Mouse (Mus musculus): ENCODE results near the gene Ang4.
"Not testable (repeated sequence)": the region's sequence is repeated elsewhere in the genome, so short reads cannot be mapped to it uniquely, and the experiment has no call there.

Ang4 gene

GRCm38 (mm10) chr14:51773490-51773889, at the start of gene Ang4:
Gene Ang4 (minus strand): TSS chr14:51773590.
- no peak for DNase-seq

GRCm38 (mm10) chr14:51799746-51800145, 26.4 kb upstream of the Ang4 start, which contains the start of gene AY358078:
Gene AY358078 (plus strand): TSS chr14:51800046.
- no peak for DNase-seq

GRCm38 (mm10) chr14:51794106-51794505, 20.7 kb upstream of the Ang4 start:
- no peak for DNase-seq

GRCm38 (mm10) chr14:51789196-51789595, 15.8 kb upstream of the Ang4 start:
- no peak for DNase-seq

- DNase-seq, result no peak
Measured at GRCm38 (mm10) chr14:51787061-51787460, 13.7 kb upstream of the Ang4 start.

GRCm38 (mm10) chr14:51786335-51786734, 12.9 kb upstream of the Ang4 start:
- no peak for DNase-seq

GRCm38 (mm10) chr14:51778865-51779481, 5.6 kb upstream of the Ang4 start:
- no peak for DNase-seq

- DNase-seq, result no peak
Measured at GRCm38 (mm10) chr14:51777791-51778190, 4.4 kb upstream of the Ang4 start.

GRCm38 (mm10) chr14:51771378-51771777, 2.0 kb downstream of the Ang4 start:
- not testable (repeated sequence) for DNase-seq

GRCm38 (mm10) chr14:51755944-51756343, 17.4 kb downstream of the Ang4 start:
- DNase-seq, result no peak

- no peak for DNase-seq
Measured at GRCm38 (mm10) chr14:51740347-51741170, 32.8 kb downstream of the Ang4 start.

GRCm38 (mm10) chr14:51739150-51739993, 34.0 kb downstream of the Ang4 start:
- DNase-seq, result no peak

- peak; percentile 36 for DNase-seq
Measured at GRCm38 (mm10) chr14:51738411-51739149, 34.8 kb downstream of the Ang4 start.

- DNase-seq, result no peak
Measured at GRCm38 (mm10) chr14:51737967-51738366, 35.4 kb downstream of the Ang4 start.

- DNase-seq, result no peak
Measured at GRCm38 (mm10) chr14:51717083-51717482, 56.3 kb downstream of the Ang4 start, which contains the start of gene Gm5800. Gene Gm5800 (minus strand): TSS chr14:51717183.
